Comparison of ENCODE assay signal across 8 mouse cellular contexts in the genomic region with DNA sequence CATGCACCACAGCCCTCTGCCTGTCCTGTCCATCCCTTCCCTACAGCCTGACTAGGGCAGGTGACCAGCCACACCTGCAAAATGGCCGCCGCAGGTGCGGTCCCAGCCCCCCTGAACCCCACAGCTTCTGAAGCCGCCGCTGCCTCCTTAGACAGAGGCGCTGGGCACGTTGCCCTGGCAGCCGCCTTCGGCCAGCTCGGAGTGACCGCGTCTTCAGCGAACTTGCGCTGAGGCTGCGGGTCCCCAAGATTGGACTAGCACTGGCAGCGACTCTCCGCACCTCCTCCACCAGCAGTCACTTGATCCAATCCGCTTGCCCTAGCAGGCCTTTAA. TPM values are rescaled to one million over a fixed set of nuclear protein-coding genes. Genes with fewer than 3 reads are reported as not detected.
DNase-seq lines count a peak whose midpoint lies in the region; ATAC-seq and TF ChIP-seq lines count a peak whose summit lies in the region.

No protein-coding gene starts in this region.

- DNase-seq in left cerebral cortex, postnatal 36 days (ENCODE audit: low spot score in 2 of 2): peak; percentile 50 to 60
- no peak for DNase-seq in left cerebral cortex, adult 8-10 months (ENCODE audit: low spot score in 2 of 2)
- peak; percentile 76 to 79 for DNase-seq in cerebellum, postnatal 10 days
- no peak for DNase-seq in embryo, embryonic 9.5 days (ENCODE audit: extremely low spot score)
- no peak for DNase-seq in embryo, embryonic 10.5 days (ENCODE audit: low spot score)

- peaks cover 26% of the 10 kb centered on the region for H3K4me1 ChIP-seq in heart, embryonic 13.5 days
- peaks cover 19% of the 10 kb centered on the region for H3K4me1 ChIP-seq in limb, embryonic 12.5 days (replicated peaks)
- H3K4me1 ChIP-seq in small intestine, adult 2 months (ENCODE audit: control insufficient read depth, insufficient read depth, insufficient read length, low read length): no peaks in the 10 kb centered on the region; the same call in 1 of the 2 replicates

- no peak overlapping the region for H3K27ac ChIP-seq in heart, embryonic 13.5 days (replicated peaks)
- no peak overlapping the region for H3K27ac ChIP-seq in limb, embryonic 12.5 days
- no peak overlapping the region for H3K27ac ChIP-seq in small intestine, adult 2 months (ENCODE audit: insufficient read depth, low read depth, low read length)

- 4% methylated on average over 18 of the region's 18 CpGs for WGBS in heart, embryonic 13.5 days
- WGBS in limb, embryonic 12.5 days: 2% methylated on average over 18 of the region's 18 CpGs
- WGBS in small intestine, adult 2 months: 4% methylated on average over 18 of the region's 18 CpGs

- peak overlapping the region; percentile 78 for H3K9ac ChIP-seq in heart, embryonic 13.5 days
- H3K9ac ChIP-seq in limb, embryonic 12.5 days (replicated peaks): peak overlapping the region; percentile 61

- TF ChIP-seq POLR2A in small intestine, adult 2 months (IDR thresholded peaks at IDR 0.05; ENCODE audit: low read depth, low read length): no peak

- peak overlapping the region; percentile 60 for H3K4me3 ChIP-seq in heart, embryonic 13.5 days
- H3K4me3 ChIP-seq in limb, embryonic 12.5 days (replicated peaks): peak overlapping the region; percentile 55
- peak overlapping the region; percentile 42; the same call in 1 of the 2 replicates for H3K4me3 ChIP-seq in small intestine, adult 2 months (ENCODE audit: low read depth, low read length)

- intact Hi-C loops in left cerebral cortex, postnatal 36 days (cut with DNase I): no loop called here

- no peak for ATAC-seq in heart, embryonic 13.5 days (ENCODE audit: extremely low read depth, insufficient number of reproducible peaks, low FRiP score, low TSS enrichment)
- 0 out of 2 replicates have a peak, but pooled peaks have one; percentile 44 for ATAC-seq in limb, embryonic 12.5 days (ENCODE audit: insufficient number of reproducible peaks, insufficient read depth, low FRiP score, low TSS enrichment, low read depth)

- H3K36me3 ChIP-seq in heart, embryonic 13.5 days: no peaks in the 10 kb centered on the region
- H3K36me3 ChIP-seq in limb, embryonic 12.5 days: no peaks in the 10 kb centered on the region
- no peaks in the 10 kb centered on the region for H3K36me3 ChIP-seq in small intestine, adult 2 months (ENCODE audit: control insufficient read depth, insufficient read depth, low read length)

- H3K4me2 ChIP-seq in heart, embryonic 13.5 days: peak overlapping the region; percentile 90
- H3K4me2 ChIP-seq in limb, embryonic 12.5 days: peak overlapping the region; percentile 93

- peaks cover 92% of the 10 kb centered on the region for H3K27me3 ChIP-seq in heart, embryonic 13.5 days (replicated peaks)
- peaks cover 70% of the 10 kb centered on the region for H3K27me3 ChIP-seq in limb, embryonic 12.5 days
- peaks cover 35% of the 10 kb centered on the region for H3K27me3 ChIP-seq in small intestine, adult 2 months (ENCODE audit: control insufficient read depth, insufficient read depth, low read length)

- no peak for TF ChIP-seq CTCF in small intestine, adult 2 months (IDR thresholded peaks at IDR 0.05; ENCODE audit: extremely low read depth, insufficient read length, insufficient replicate concordance, low read depth, low read length)

- 0 out of 2 replicates have a peak, but pooled peaks cover 3% of the 10 kb centered on the region for H3K9me3 ChIP-seq in heart, embryonic 13.5 days
- H3K9me3 ChIP-seq in limb, embryonic 12.5 days: no peaks in the 10 kb centered on the region

RNA-seq across cellular contexts. Expression of a gene that starts 1.5 kb away (rescaled TPM):
- total RNA-seq in left cerebral cortex, postnatal 36 days (2021): 100 to 1,000 TPM; 731 to 734 TPM
- 100 to 1,000 TPM; 755 to 840 (median 807) TPM for total RNA-seq in left cerebral cortex, adult 8-10 months (2022)
- polyA plus RNA-seq in heart, embryonic 13.5 days (2015; fragmentation: Nextera tagmentation; extraction: Ambion mirVana): 9.7 and 10.8 TPM in 2 replicates
- polyA plus RNA-seq in limb, embryonic 12.5 days (2016; fragmentation: Nextera tagmentation; extraction: Ambion mirVana): 10.3 and 12.4 TPM in 2 replicates
- polyA plus RNA-seq in small intestine, adult 2 months (2012; rRNA removed): 1.3 and 2.0 TPM in 2 replicates

RNA-seq across cellular contexts. Expression of a gene that starts 34.8 kb away (rescaled TPM):
- total RNA-seq in left cerebral cortex, postnatal 36 days (2021): not detected
- not detected for total RNA-seq in left cerebral cortex, adult 8-10 months (2022)
- 0.27 TPM in 1 of 2 replicates, not detected in the other for polyA plus RNA-seq in heart, embryonic 13.5 days (2015; fragmentation: Nextera tagmentation; extraction: Ambion mirVana)
- not detected in 2 replicates for polyA plus RNA-seq in limb, embryonic 12.5 days (2016; fragmentation: Nextera tagmentation; extraction: Ambion mirVana)
- 0.14 and 0.58 TPM in 2 replicates for polyA plus RNA-seq in small intestine, adult 2 months (2012; rRNA removed)

Comparison
In these comparisons a context has a peak if more than half of its experiments do, and no peak if none do; other contexts are left out.
1. DNase-seq: peak in left cerebral cortex, postnatal 36 days (2 of 2) and cerebellum, postnatal 10 days (2 of 2); none in left cerebral cortex, adult 8-10 months (0 of 2), embryo, embryonic 9.5 days (single experiment) and embryo, embryonic 10.5 days (single experiment).
2. Peak in every context shown above with its lines, with median percentiles within 50 percentile points of each other: H3K4me3 ChIP-seq.